Comparison of ENCODE assay signal across 17 mouse cellular contexts in the genomic region with DNA sequence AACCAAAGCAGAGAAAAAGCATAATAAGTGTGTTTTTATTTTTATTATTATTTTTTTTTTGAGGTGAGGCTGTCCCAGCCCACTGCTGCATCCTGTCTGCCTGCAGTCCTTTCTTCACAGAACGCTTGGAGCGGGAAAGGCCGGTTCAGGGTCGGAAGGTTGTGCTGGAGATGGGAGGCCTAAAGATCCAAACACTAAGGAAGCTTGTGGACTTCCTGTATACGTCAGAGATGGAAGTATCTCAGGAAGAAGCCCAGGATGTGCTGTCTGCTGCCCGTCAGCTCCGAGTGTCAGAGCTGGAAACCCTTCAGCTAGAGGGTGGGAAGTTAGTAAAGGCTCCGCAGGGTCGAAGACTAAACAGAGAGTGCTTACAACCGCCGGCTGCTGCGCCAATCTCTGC. TPM values are rescaled to one million over a fixed set of nuclear protein-coding genes. Genes with fewer than 3 reads are reported as not detected.
DNase-seq lines count a peak whose midpoint lies in the region; ATAC-seq and TF ChIP-seq lines count a peak whose summit lies in the region.
"Had no signal": no experiment of that assay in that cellular context is flagged by ENCODE, and none has a peak within 500 bp of the region (broad histone marks: within the 10 kb centered on the region; RNA-seq: fewer than 3 reads in every experiment).

No protein-coding gene starts in this region.

- peaks cover 9% of the 10 kb centered on the region; the same call in 1 of the 2 replicates for H3K4me1 ChIP-seq in heart, postnatal 0 days (ENCODE audit: control insufficient read depth, insufficient read depth)
- no peaks in the 10 kb centered on the region; the same call in 1 of the 2 replicates for H3K4me1 ChIP-seq in kidney, adult 2 months (ENCODE audit: control insufficient read depth, insufficient read depth, low read length)
- H3K4me1 ChIP-seq in kidney, embryonic 14.5 days (ENCODE audit: control insufficient read depth, insufficient read depth, low read length), result peaks cover 9% of the 10 kb centered on the region; the same call in 1 of the 2 replicates
- H3K4me1 ChIP-seq in liver, postnatal 0 days (ENCODE audit: insufficient read depth), result peaks cover 12% of the 10 kb centered on the region

- no peaks in the 10 kb centered on the region for H3K27me3 ChIP-seq in heart, postnatal 0 days (ENCODE audit: control insufficient read depth, insufficient read depth, low read length)
- H3K27me3 ChIP-seq in kidney, adult 2 months (replicated peaks; ENCODE audit: control insufficient read depth, insufficient read depth, low read length), result no peaks in the 10 kb centered on the region
- H3K27me3 ChIP-seq in kidney, embryonic 14.5 days (ENCODE audit: control insufficient read depth, insufficient read depth, low read length), result no peaks in the 10 kb centered on the region
- H3K27me3 ChIP-seq in liver, postnatal 0 days (ENCODE audit: insufficient read depth, low read length), result no peaks in the 10 kb centered on the region
- H3K27me3 ChIP-seq: CH12.LX had no signal

- WGBS in heart, postnatal 0 days, result 40% methylated on average over 12 of the region's 12 CpGs
- 56% methylated on average over 12 of the region's 12 CpGs for WGBS in kidney, adult 2 months
- WGBS in kidney, embryonic 14.5 days, result 71% methylated on average over 12 of the region's 12 CpGs
- 55% methylated on average over 12 of the region's 12 CpGs for WGBS in liver, postnatal 0 days (ENCODE audit: insufficient replicate concordance)

- H3K4me2 ChIP-seq in heart, postnatal 0 days (ENCODE audit: low read depth, low read length), result no peak overlapping the region
- H3K4me2 ChIP-seq in kidney, embryonic 14.5 days (replicated peaks; ENCODE audit: low read depth, low read length), result no peak overlapping the region
- no peak overlapping the region for H3K4me2 ChIP-seq in liver, postnatal 0 days (ENCODE audit: low read depth, low read length)

- no peaks in the 10 kb centered on the region; the same call in 1 of the 2 replicates for H3K36me3 ChIP-seq in heart, postnatal 0 days (replicated peaks; ENCODE audit: control insufficient read depth, insufficient read depth, low read length)
- H3K36me3 ChIP-seq in kidney, adult 2 months (ENCODE audit: control insufficient read depth, insufficient read depth, low read length), result no peaks in the 10 kb centered on the region
- H3K36me3 ChIP-seq in kidney, embryonic 14.5 days (ENCODE audit: control insufficient read depth, insufficient read depth, low read length), result peaks cover 9% of the 10 kb centered on the region; the same call in 1 of the 2 replicates
- no peaks in the 10 kb centered on the region for H3K36me3 ChIP-seq in liver, postnatal 0 days (replicated peaks; ENCODE audit: insufficient read depth, low read length)

- H3K9me3 ChIP-seq in heart, postnatal 0 days (replicated peaks; ENCODE audit: control insufficient read depth, low read length), result no peaks in the 10 kb centered on the region
- no peaks in the 10 kb centered on the region for H3K9me3 ChIP-seq in kidney, embryonic 14.5 days (ENCODE audit: control insufficient read depth, low read length)
- H3K9me3 ChIP-seq in liver, postnatal 0 days (ENCODE audit: low read length), result no peaks in the 10 kb centered on the region; the same call in 1 of the 2 replicates
- H3K9me3 ChIP-seq: forebrain, embryonic 10.5 days; midbrain, embryonic 10.5 days had no signal

- H3K9ac ChIP-seq in heart, postnatal 0 days (replicated peaks; ENCODE audit: low read depth, low read length), result no peak overlapping the region
- no peak overlapping the region for H3K9ac ChIP-seq in kidney, embryonic 14.5 days (ENCODE audit: low read depth, low read length)
- H3K9ac ChIP-seq in liver, postnatal 0 days (replicated peaks), result no peak overlapping the region

- peak overlapping the region; percentile 70 for H3K27ac ChIP-seq in heart, postnatal 0 days (ENCODE audit: low read depth)
- H3K27ac ChIP-seq in kidney, adult 2 months (ENCODE audit: insufficient read depth, low read depth, low read length), result peak overlapping the region; percentile 13; the same call in 1 of the 2 replicates
- H3K27ac ChIP-seq in kidney, embryonic 14.5 days (ENCODE audit: low read depth, low read length), result peak overlapping the region; percentile 17; the same call in 1 of the 2 replicates
- peak overlapping the region; percentile 11; the same call in 1 of the 2 replicates for H3K27ac ChIP-seq in liver, postnatal 0 days (ENCODE audit: low read depth)
- H3K27ac ChIP-seq: forebrain, embryonic 10.5 days; midbrain, embryonic 10.5 days had no signal

- no peak for DNase-seq in heart, postnatal 0 days (ENCODE audit: low spot score)
- DNase-seq in heart, adult 9 months (ENCODE audit: low spot score in 2 of 2), result no peak
- peak; percentile 55 for DNase-seq in kidney, adult 2 months
- no peak for DNase-seq in liver, postnatal 0 days
- no peak for DNase-seq in left cerebral cortex, postnatal 25 days (ENCODE audit: low spot score in 2 of 2)
- DNase-seq in gastrocnemius, postnatal 25 days, result no peak
- DNase-seq: cerebellum, adult 8-10 months; right cerebral cortex, postnatal 4 days; thymus, postnatal 36 days had no signal

- no peak overlapping the region for H3K4me3 ChIP-seq in heart, postnatal 0 days (ENCODE audit: low read depth, low read length)
- H3K4me3 ChIP-seq in kidney, adult 2 months (ENCODE audit: insufficient read depth, low read depth, low read length), result no peak overlapping the region
- H3K4me3 ChIP-seq in kidney, embryonic 14.5 days (ENCODE audit: low read length), result no peak overlapping the region
- no peak overlapping the region for H3K4me3 ChIP-seq in liver, postnatal 0 days (ENCODE audit: low read depth, low read length)
- H3K4me3 ChIP-seq: forebrain, embryonic 10.5 days; midbrain, embryonic 10.5 days had no signal

- no peak for TF ChIP-seq CTCF in heart, postnatal 0 days (IDR thresholded peaks at IDR 0.05; ENCODE audit: low read depth)
- TF ChIP-seq CTCF in kidney, adult 2 months (conservative IDR thresholded peaks at IDR 0.05; ENCODE audit: insufficient read depth, insufficient read length, low read depth, low read length), result no peak
- TF ChIP-seq CTCF in liver, postnatal 0 days (IDR thresholded peaks at IDR 0.05; ENCODE audit: low read depth), result no peak

- intact Hi-C loops in left cerebral cortex, postnatal 25 days (cut with DNase I), result no loop called here

- no peak for TF ChIP-seq POLR2A in kidney, adult 2 months (IDR thresholded peaks at IDR 0.05; ENCODE audit: low read depth, low read length)

- TF ChIP-seq EP300 in heart, postnatal 0 days (IDR thresholded peaks at IDR 0.05; ENCODE audit: low read depth), result no peak
- no peak for TF ChIP-seq EP300 in liver, postnatal 0 days (IDR thresholded peaks at IDR 0.05; ENCODE audit: low read depth)

- no peak for ATAC-seq in heart, postnatal 0 days (ENCODE audit: insufficient read depth, low read depth)
- ATAC-seq in kidney, embryonic 14.5 days (ENCODE audit: low FRiP score, low TSS enrichment), result no peak
- ATAC-seq in liver, postnatal 0 days, result no peak

RNA-seq across cellular contexts. Expression of a gene that starts 4.5 kb away (rescaled TPM):
- 240 and 350 TPM in 2 replicates for total RNA-seq in heart, postnatal 0 days (2014; rRNA removed; ENCODE audit: low replicate concordance)
- 137 and 149 TPM in 2 replicates for polyA plus RNA-seq in heart, postnatal 0 days (2015; fragmentation: Nextera tagmentation; extraction: Ambion mirVana)
- polyA plus RNA-seq in kidney, adult 2 months (2012; rRNA removed), result 29.6 and 32.2 TPM in 2 replicates
- polyA plus RNA-seq in kidney, embryonic 14.5 days (2014; fragmentation: Nextera tagmentation; extraction: Ambion mirVana), result 404 and 541 TPM in 2 replicates
- polyA plus RNA-seq in liver, postnatal 0 days (2015; fragmentation: Nextera tagmentation; extraction: Ambion mirVana), result 53.6 and 57.6 TPM in 2 replicates
- total RNA-seq in left cerebral cortex, postnatal 25 days (2021), result 10 to 100 TPM; 31.7 to 39.6 TPM
- 10 to 100 TPM in 1 of 2 experiments, 1 to 10 TPM in 1; 9.7 to 11.9 TPM for total RNA-seq in gastrocnemius, postnatal 25 days (2021)

RNA-seq across cellular contexts. Expression of a gene that starts 7.2 kb away (rescaled TPM):
- not detected in 2 replicates for total RNA-seq in heart, postnatal 0 days (2014; rRNA removed; ENCODE audit: low replicate concordance)
- 0.05 and 0.08 TPM in 2 replicates for polyA plus RNA-seq in heart, postnatal 0 days (2015; fragmentation: Nextera tagmentation; extraction: Ambion mirVana)
- polyA plus RNA-seq in kidney, adult 2 months (2012; rRNA removed), result 0.02 TPM in 1 of 2 replicates, not detected in the other
- 0.24 and 0.31 TPM in 2 replicates for polyA plus RNA-seq in kidney, embryonic 14.5 days (2014; fragmentation: Nextera tagmentation; extraction: Ambion mirVana)
- polyA plus RNA-seq in liver, postnatal 0 days (2015; fragmentation: Nextera tagmentation; extraction: Ambion mirVana), result not detected in 2 replicates
- not detected for total RNA-seq in left cerebral cortex, postnatal 25 days (2021)
- not detected for total RNA-seq in gastrocnemius, postnatal 25 days (2021)
- total RNA-seq: granulocyte monocyte progenitor cell, adult 5-6 weeks; layer of hippocampus, postnatal 14 days had no signal

RNA-seq across cellular contexts. Expression of a gene that starts 11.8 kb away (rescaled TPM):
- total RNA-seq in heart, postnatal 0 days (2014; rRNA removed; ENCODE audit: low replicate concordance), result not detected in 2 replicates
- not detected in 2 replicates for polyA plus RNA-seq in heart, postnatal 0 days (2015; fragmentation: Nextera tagmentation; extraction: Ambion mirVana)
- not detected in 2 replicates for polyA plus RNA-seq in kidney, adult 2 months (2012; rRNA removed)
- not detected in 2 replicates for polyA plus RNA-seq in kidney, embryonic 14.5 days (2014; fragmentation: Nextera tagmentation; extraction: Ambion mirVana)
- polyA plus RNA-seq in liver, postnatal 0 days (2015; fragmentation: Nextera tagmentation; extraction: Ambion mirVana), result not detected in 2 replicates
- 1 to 10 TPM; 7.7 to 10.0 TPM for total RNA-seq in left cerebral cortex, postnatal 25 days (2021)
- total RNA-seq in gastrocnemius, postnatal 25 days (2021), result 1 to 10 TPM in 1 of 2 experiments, under 1 TPM in 1; 0.94 to 3.4 TPM
- total RNA-seq: CH12.LX; granulocyte monocyte progenitor cell, adult 5-6 weeks had no signal
- polyA plus RNA-seq: forebrain, embryonic 10.5 days; limb, embryonic 14.5 days; midbrain, embryonic 10.5 days; stomach, embryonic 14.5 days had no signal

RNA-seq across cellular contexts. Expression of a gene that starts 12.1 kb away (rescaled TPM):
- total RNA-seq in heart, postnatal 0 days (2014; rRNA removed; ENCODE audit: low replicate concordance), result 8.1 and 41.5 TPM in 2 replicates
- 15.9 and 17.0 TPM in 2 replicates for polyA plus RNA-seq in heart, postnatal 0 days (2015; fragmentation: Nextera tagmentation; extraction: Ambion mirVana)
- polyA plus RNA-seq in kidney, adult 2 months (2012; rRNA removed), result 7.8 and 9.3 TPM in 2 replicates
- 48.5 and 50.5 TPM in 2 replicates for polyA plus RNA-seq in kidney, embryonic 14.5 days (2014; fragmentation: Nextera tagmentation; extraction: Ambion mirVana)
- polyA plus RNA-seq in liver, postnatal 0 days (2015; fragmentation: Nextera tagmentation; extraction: Ambion mirVana), result 12.7 and 13.2 TPM in 2 replicates
- 10 to 100 TPM; 30.4 to 32.0 TPM for total RNA-seq in left cerebral cortex, postnatal 25 days (2021)
- 1 to 10 TPM; 6.7 to 7.6 TPM for total RNA-seq in gastrocnemius, postnatal 25 days (2021)

RNA-seq across cellular contexts. Expression of a gene that starts 12.9 kb away (rescaled TPM):
- 82.7 and 85.6 TPM in 2 replicates for total RNA-seq in heart, postnatal 0 days (2014; rRNA removed; ENCODE audit: low replicate concordance)
- 151 and 159 TPM in 2 replicates for polyA plus RNA-seq in heart, postnatal 0 days (2015; fragmentation: Nextera tagmentation; extraction: Ambion mirVana)
- 188 and 193 TPM in 2 replicates for polyA plus RNA-seq in kidney, adult 2 months (2012; rRNA removed)
- 145 and 163 TPM in 2 replicates for polyA plus RNA-seq in kidney, embryonic 14.5 days (2014; fragmentation: Nextera tagmentation; extraction: Ambion mirVana)
- 55.9 and 60.6 TPM in 2 replicates for polyA plus RNA-seq in liver, postnatal 0 days (2015; fragmentation: Nextera tagmentation; extraction: Ambion mirVana)
- total RNA-seq in left cerebral cortex, postnatal 25 days (2021), result 100 to 1,000 TPM; 225 to 235 TPM
- 10 to 100 TPM; 47.6 to 69.5 TPM for total RNA-seq in gastrocnemius, postnatal 25 days (2021)

Comparison
In these comparisons a context has a peak if more than half of its experiments do, and no peak if none do; other contexts are left out.
1. H3K27ac ChIP-seq: peak in every context shown above with its lines; median percentile 70 in heart, postnatal 0 days; 17 in kidney, embryonic 14.5 days; 13 in kidney, adult 2 months; 11 in liver, postnatal 0 days.